Mouse (Mus musculus): ENCODE data around the gene Fam229b. TPM values are rescaled to one million over a fixed set of nuclear protein-coding genes. Genes with fewer than 3 reads are reported as not detected.

The Fam229b gene
- polyA plus RNA-seq, 1 experiment from 2014 or later = 4.1 TPM

- no peaks in the 10 kb centered on the region for H3K27me3 ChIP-seq (replicated peaks; ENCODE audit: control insufficient read depth, insufficient read depth, low read length)
- no peak overlapping the region for H3K4me2 ChIP-seq
- no peak overlapping the region for H3K27ac ChIP-seq (ENCODE audit: low read depth, low read length)
- no peak overlapping the region for H3K9ac ChIP-seq (ENCODE audit: low read depth, low read length)
- DNase-seq (ENCODE audit: low spot score) (no peak), ATAC-seq (replicated peaks; ENCODE audit: low FRiP score) (no peak)
- H3K4me1 ChIP-seq (replicated peaks; ENCODE audit: control insufficient read depth, insufficient read depth, low read length) = no peaks in the 10 kb centered on the region
- H3K36me3 ChIP-seq (ENCODE audit: control insufficient read depth, insufficient read depth, low read length) = no peaks in the 10 kb centered on the region
- H3K9me3 ChIP-seq (ENCODE audit: control insufficient read depth, low read length) = no peaks in the 10 kb centered on the region
- no peak overlapping the region for H3K4me3 ChIP-seq (ENCODE audit: low read depth, low read length)
- 68% methylated on average over 4 of the region's 4 CpGs for WGBS
Measured at GRCm38 (mm10) chr10:39106935-39107334, 26.8 kb downstream of the Fam229b start.

- DNase-seq (ENCODE audit: low spot score) (no peak), ATAC-seq (replicated peaks; ENCODE audit: low FRiP score) (no peak)
- WGBS = 69% methylated on average over 3 of the region's 3 CpGs
- Histone ChIP-seq H3K9ac (ENCODE audit: low read depth, low read length) (no peak overlapping the region), H3K4me3 (ENCODE audit: low read depth, low read length) (no peak overlapping the region), H3K4me2 (no peak overlapping the region), H3K27me3 (replicated peaks; ENCODE audit: control insufficient read depth, insufficient read depth, low read length) (no peaks in the 10 kb centered on the region), H3K36me3 (ENCODE audit: control insufficient read depth, insufficient read depth, low read length) (no peaks in the 10 kb centered on the region), H3K27ac (ENCODE audit: low read depth, low read length) (no peak overlapping the region), H3K9me3 (ENCODE audit: control insufficient read depth, low read length) (no peaks in the 10 kb centered on the region), H3K4me1 (replicated peaks; ENCODE audit: control insufficient read depth, insufficient read depth, low read length) (no peaks in the 10 kb centered on the region)
Measured at GRCm38 (mm10) chr10:39106413-39106812, 27.3 kb downstream of the Fam229b start.

GRCm38 (mm10) chr10:39104803-39105449, 28.8 kb downstream of the Fam229b start:
- no peak overlapping the region for H3K4me3 ChIP-seq (ENCODE audit: low read depth, low read length)
- no peaks in the 10 kb centered on the region for H3K9me3 ChIP-seq (ENCODE audit: control insufficient read depth, low read length)
- no peaks in the 10 kb centered on the region for H3K27me3 ChIP-seq (replicated peaks; ENCODE audit: control insufficient read depth, insufficient read depth, low read length)
- no peak overlapping the region for H3K9ac ChIP-seq (ENCODE audit: low read depth, low read length)
- DNase-seq (ENCODE audit: low spot score) = no peak
- no peaks in the 10 kb centered on the region for H3K4me1 ChIP-seq (replicated peaks; ENCODE audit: control insufficient read depth, insufficient read depth, low read length)
- WGBS = 90% methylated on average over 8 of the region's 8 CpGs
- no peak overlapping the region for H3K4me2 ChIP-seq
- H3K36me3 ChIP-seq (ENCODE audit: control insufficient read depth, insufficient read depth, low read length) = no peaks in the 10 kb centered on the region
- no peak overlapping the region for H3K27ac ChIP-seq (ENCODE audit: low read depth, low read length)
- no peak for ATAC-seq (replicated peaks; ENCODE audit: low FRiP score)

- Histone ChIP-seq H3K4me2 (no peak overlapping the region), H3K36me3 (ENCODE audit: control insufficient read depth, insufficient read depth, low read length) (no peaks in the 10 kb centered on the region), H3K4me3 (ENCODE audit: low read depth, low read length) (no peak overlapping the region), H3K27ac (ENCODE audit: low read depth, low read length) (no peak overlapping the region), H3K9me3 (ENCODE audit: control insufficient read depth, low read length) (no peaks in the 10 kb centered on the region), H3K27me3 (replicated peaks; ENCODE audit: control insufficient read depth, insufficient read depth, low read length) (no peaks in the 10 kb centered on the region), H3K4me1 (replicated peaks; ENCODE audit: control insufficient read depth, insufficient read depth, low read length) (no peaks in the 10 kb centered on the region), H3K9ac (ENCODE audit: low read depth, low read length) (no peak overlapping the region)
- DNase-seq (ENCODE audit: low spot score) = no peak
- WGBS = 93% methylated on average over 10 of the region's 10 CpGs
- no peak for ATAC-seq (replicated peaks; ENCODE audit: low FRiP score)
Measured at GRCm38 (mm10) chr10:39098746-39099145, 35.0 kb downstream of the Fam229b start.

GRCm38 (mm10) chr10:39096981-39097380, 36.7 kb downstream of the Fam229b start:
- no peak for ATAC-seq (replicated peaks; ENCODE audit: low FRiP score)
- WGBS = 85% methylated on average over 9 of the region's 9 CpGs
- no peak overlapping the region for H3K27ac ChIP-seq (ENCODE audit: low read depth, low read length)
- no peak overlapping the region for H3K9ac ChIP-seq (ENCODE audit: low read depth, low read length)
- H3K36me3 ChIP-seq (ENCODE audit: control insufficient read depth, insufficient read depth, low read length) = no peaks in the 10 kb centered on the region
- H3K4me1 ChIP-seq (replicated peaks; ENCODE audit: control insufficient read depth, insufficient read depth, low read length) = no peaks in the 10 kb centered on the region
- H3K9me3 ChIP-seq (ENCODE audit: control insufficient read depth, low read length) = no peaks in the 10 kb centered on the region
- H3K27me3 ChIP-seq (replicated peaks; ENCODE audit: control insufficient read depth, insufficient read depth, low read length) = no peaks in the 10 kb centered on the region
- no peak for DNase-seq (ENCODE audit: low spot score)
- no peak overlapping the region for H3K4me2 ChIP-seq
- no peak overlapping the region for H3K4me3 ChIP-seq (ENCODE audit: low read depth, low read length)

GRCm38 (mm10) chr10:39072048-39072447, 61.7 kb downstream of the Fam229b start:
- DNase-seq (ENCODE audit: low spot score) (no peak), ATAC-seq (replicated peaks; ENCODE audit: low FRiP score) (no peak)
- no peak overlapping the region for H3K4me3 ChIP-seq (ENCODE audit: low read depth, low read length)
- H3K4me2 ChIP-seq = no peak overlapping the region
- WGBS = 76% methylated on average over 4 of the region's 4 CpGs
- no peaks in the 10 kb centered on the region for H3K4me1 ChIP-seq (replicated peaks; ENCODE audit: control insufficient read depth, insufficient read depth, low read length)
- H3K9ac ChIP-seq (ENCODE audit: low read depth, low read length) = no peak overlapping the region
- no peaks in the 10 kb centered on the region for H3K9me3 ChIP-seq (ENCODE audit: control insufficient read depth, low read length)
- H3K27ac ChIP-seq (ENCODE audit: low read depth, low read length) = no peak overlapping the region
- H3K27me3 ChIP-seq (replicated peaks; ENCODE audit: control insufficient read depth, insufficient read depth, low read length) = no peaks in the 10 kb centered on the region
- no peaks in the 10 kb centered on the region for H3K36me3 ChIP-seq (ENCODE audit: control insufficient read depth, insufficient read depth, low read length)

Other genes starting within 250 kb of the Fam229b start
- 6.1 and 7.0 TPM in 2 replicates for gene Lama4, start 168.4 kb downstream of the Fam229b start, polyA plus RNA-seq (2014; fragmentation: Nextera tagmentation; extraction: Ambion mirVana)
- 16.4 and 17.8 TPM in 2 replicates for gene Tube1, start 62 bp upstream of the Fam229b start, polyA plus RNA-seq (2014; fragmentation: Nextera tagmentation; extraction: Ambion mirVana)
- 0.29 TPM in 1 of 2 replicates, not detected in the other for gene Ccn6, start 29.9 kb upstream of the Fam229b start, polyA plus RNA-seq (2014; fragmentation: Nextera tagmentation; extraction: Ambion mirVana)
- 19.3 and 20.4 TPM in 2 replicates for gene Fyn, start 234.9 kb upstream of the Fam229b start, polyA plus RNA-seq (2014; fragmentation: Nextera tagmentation; extraction: Ambion mirVana)